ENCODE assay signal across 22 mouse cellular contexts in the genomic region with DNA sequence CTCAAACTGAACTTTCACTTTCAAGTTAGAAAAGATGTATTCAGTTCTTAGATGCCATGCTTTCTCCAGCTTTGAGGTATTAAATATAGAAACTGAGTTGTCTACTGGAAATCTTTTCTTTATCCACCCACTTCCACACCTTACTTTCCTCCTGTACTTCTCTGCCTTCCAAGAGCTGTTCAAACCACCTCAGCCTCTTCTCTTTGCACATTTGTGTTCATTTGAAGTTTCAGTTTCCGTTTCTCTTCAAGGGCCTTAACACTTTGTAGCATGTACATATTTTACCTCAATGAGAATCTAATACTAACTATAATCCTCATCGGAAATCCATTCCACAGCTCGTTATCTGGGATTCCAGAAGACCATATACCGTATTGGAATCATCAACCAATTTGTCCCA. TPM values are rescaled to one million over a fixed set of nuclear protein-coding genes. Genes with fewer than 3 reads are reported as not detected.
DNase-seq lines count a peak whose midpoint lies in the region; ATAC-seq and TF ChIP-seq lines count a peak whose summit lies in the region.
"Had no signal": no experiment of that assay in that cellular context is flagged by ENCODE, and none has a peak within 500 bp of the region (broad histone marks: within the 10 kb centered on the region; RNA-seq: fewer than 3 reads in every experiment).

No protein-coding gene starts in this region.

- H3K27ac ChIP-seq in CH12.LX (ENCODE audit: insufficient read depth, low read depth) = no peak overlapping the region
- H3K27ac ChIP-seq in liver, postnatal 0 days (ENCODE audit: low read depth) = no peak overlapping the region
- H3K27ac ChIP-seq: embryonic facial prominence, embryonic 15.5 days; forebrain, embryonic 10.5 days; forebrain, embryonic 15.5 days; heart, adult 2 months; heart, embryonic 15.5 days; hindbrain, embryonic 13.5 days had no signal

- DNase-seq in frontal cortex, adult 2 months (ENCODE audit: extremely low spot score in 1 of 2, low spot score in 1 of 2) = no peak
- DNase-seq in A20 (ENCODE audit: low read depth, low spot score) (peak; percentile 58), CH12.LX (ENCODE audit: extremely low read depth) (no peak)
- DNase-seq in liver, postnatal 0 days = no peak
- no peak for DNase-seq in kidney, adult 11 months
- DNase-seq: adrenal gland, postnatal 14 days; cerebellum, adult 2 months; cerebellum, postnatal 14 days; embryo, embryonic 11 days; gastrocnemius, postnatal 14 days; heart, adult 2 months; heart, postnatal 14 days had no signal

- TF ChIP-seq RAD21 in CH12.LX (IDR thresholded peaks at IDR 0.05; ENCODE audit: low read depth, low read length) = no peak

- no peak overlapping the region for H3K4me3 ChIP-seq in CH12.LX (replicated peaks in 1 of 3; ENCODE audit: low read depth in 2 of 3, low read length in 2 of 3, poor library complexity in 1 of 3)
- H3K4me3 ChIP-seq in liver, postnatal 0 days (ENCODE audit: low read depth, low read length) = no peak overlapping the region
- H3K4me3 ChIP-seq: embryonic facial prominence, embryonic 15.5 days; erythroblast, embryonic 14.5 days; forebrain, embryonic 10.5 days; forebrain, embryonic 15.5 days; heart, adult 2 months; heart, embryonic 15.5 days; hindbrain, embryonic 13.5 days had no signal

- peak overlapping the region; percentile 39; the same call in 1 of the 2 replicates for H3K9ac ChIP-seq in CH12.LX (ENCODE audit: insufficient read depth, low read depth)
- no peak overlapping the region for H3K9ac ChIP-seq in liver, postnatal 0 days (replicated peaks)
- H3K9ac ChIP-seq: embryonic facial prominence, embryonic 15.5 days; forebrain, embryonic 15.5 days; heart, embryonic 15.5 days; hindbrain, embryonic 13.5 days had no signal

- in situ Hi-C loops in CH12.LX (cut with MboI; ENCODE audit: low pct_ligation_motif_present, low pct_unique_long_range_greater_than_20kb, low sequenced_read_pairs) = no loop called here

- peaks cover 51% of the 10 kb centered on the region for H3K79me2 ChIP-seq in CH12.LX (replicated peaks; ENCODE audit: control insufficient read depth, extremely low read depth, insufficient read depth, poor library complexity, severe bottlenecking)

- H3K27me3 ChIP-seq in CH12.LX (replicated peaks) = no peaks in the 10 kb centered on the region
- no peaks in the 10 kb centered on the region for H3K27me3 ChIP-seq in liver, postnatal 0 days (ENCODE audit: insufficient read depth, low read length)
- H3K27me3 ChIP-seq: embryonic facial prominence, embryonic 15.5 days; forebrain, embryonic 15.5 days; heart, embryonic 15.5 days; hindbrain, embryonic 13.5 days had no signal

- H3K36me3 ChIP-seq in CH12.LX (replicated peaks in 1 of 2; ENCODE audit: control insufficient read depth in 1 of 2, insufficient read depth in 1 of 2, low read length in 1 of 2) = peaks cover 6 to 39% of the 10 kb centered on the region in 2 experiments
- H3K36me3 ChIP-seq in liver, postnatal 0 days (replicated peaks; ENCODE audit: insufficient read depth, low read length) = peaks cover 9% of the 10 kb centered on the region
- H3K36me3 ChIP-seq: embryonic facial prominence, embryonic 15.5 days had no signal

- H3K4me1 ChIP-seq in CH12.LX (ENCODE audit: control insufficient read depth in 1 of 2, insufficient read depth in 2 of 2) = peaks cover 0 to 31% of the 10 kb centered on the region in 2 experiments; a peak in 2 of 4 replicates
- no peaks in the 10 kb centered on the region for H3K4me1 ChIP-seq in liver, postnatal 0 days (ENCODE audit: insufficient read depth)
- H3K4me1 ChIP-seq: forebrain, embryonic 10.5 days; heart, embryonic 15.5 days had no signal

- TF ChIP-seq EP300 in CH12.LX (IDR thresholded peaks at IDR 0.05; ENCODE audit: low read length) = no peak
- no peak for TF ChIP-seq EP300 in liver, postnatal 0 days (IDR thresholded peaks at IDR 0.05; ENCODE audit: low read depth)

- no peaks in the 10 kb centered on the region for H3K9me3 ChIP-seq in CH12.LX (replicated peaks; ENCODE audit: low read length)
- no peaks in the 10 kb centered on the region for H3K9me3 ChIP-seq in liver, postnatal 0 days (ENCODE audit: low read length)
- H3K9me3 ChIP-seq: embryonic facial prominence, embryonic 15.5 days; forebrain, embryonic 10.5 days; forebrain, embryonic 15.5 days; heart, embryonic 15.5 days; hindbrain, embryonic 13.5 days had no signal

- TF ChIP-seq CTCF in CH12.LX (conservative IDR thresholded peaks at IDR 0.05 in 1 of 2, IDR thresholded peaks at IDR 0.05 in 1 of 2; ENCODE audit: low read depth in 2 of 2, low read length in 2 of 2) = no peak
- no peak for TF ChIP-seq CTCF in liver, postnatal 0 days (IDR thresholded peaks at IDR 0.05; ENCODE audit: low read depth)

- dilution Hi-C loops in CH12.LX (cut with MboI; ENCODE audit: extremely low pct_ligation_motif_present, extremely low pct_unique_long_range_greater_than_20kb, low sequenced_read_pairs) = no loop called here

- peak overlapping the region; percentile 61; the same call in 1 of the 2 replicates for H3K4me2 ChIP-seq in CH12.LX (ENCODE audit: insufficient read depth, low read depth, poor library complexity, severe bottlenecking)
- no peak overlapping the region for H3K4me2 ChIP-seq in liver, postnatal 0 days (ENCODE audit: low read depth, low read length)
- H3K4me2 ChIP-seq: embryonic facial prominence, embryonic 15.5 days; forebrain, embryonic 15.5 days; heart, embryonic 11.5 days; heart, embryonic 15.5 days; hindbrain, embryonic 13.5 days had no signal

- 89% methylated on average over 4 of the region's 4 CpGs for WGBS in liver, postnatal 0 days (ENCODE audit: insufficient replicate concordance)

- no peak for TF ChIP-seq POLR2A in CH12.LX (IDR thresholded peaks at IDR 0.05; ENCODE audit: low read depth, low read length)

- ATAC-seq in frontal cortex, adult (ENCODE audit: low TSS enrichment) = peak; percentile 78
- ATAC-seq in inflammation-experienced regulatory T-cells, adult 6 months = peak; percentile 77
- no peak for ATAC-seq in liver, postnatal 0 days
- ATAC-seq in megakaryocyte, adult 5-6 weeks (ENCODE audit: poor library complexity, severe bottlenecking) = no peak
- ATAC-seq: forebrain, embryonic 15.5 days had no signal

TF ChIP-seq in CH12.LX, 34 proteins besides CTCF, POLR2A, EP300 and RAD21:
- TF ChIP-seq RCOR1 (conservative IDR thresholded peaks at IDR 0.05; ENCODE audit: low read depth, low read length) (no peak), IRF4 (IDR thresholded peaks at IDR 0.05; ENCODE audit: low read depth, low read length) (peak; percentile 68; the same call in 1 of the 2 replicates), MYC (IDR thresholded peaks at IDR 0.05; ENCODE audit: low read depth, low read length) (0 out of 2 replicates have a peak, but pooled peaks have one; percentile 20)

RNA-seq across cellular contexts. Expression of gene Phip, which starts 11.3 kb away (rescaled TPM):
- 18.3 and 18.9 TPM in 2 replicates for polyA plus RNA-seq in frontal cortex, adult 2 months (2012; rRNA removed)
- total RNA-seq in CH12.LX (2012; rRNA removed) = 28.8 and 32.7 TPM in 2 replicates
- total RNA-seq in CH12.LX (2014; rRNA removed) = 29.8 and 36.9 TPM in 2 replicates
- 24.1 and 24.3 TPM in 2 replicates for polyA plus RNA-seq in CH12.LX (2012; ENCODE audit: insufficient read length, low read depth)
- polyA plus RNA-seq in inflammation-experienced regulatory T-cells, adult 6 months (2017; shearing (Covaris generic)) = 100 to 1,000 TPM in 2 of 3 experiments, 10 to 100 TPM in 1; 64.1 to 112 (median 102) TPM
- polyA plus RNA-seq in liver, postnatal 0 days (2015; fragmentation: Nextera tagmentation; extraction: Ambion mirVana) = 15.1 and 15.4 TPM in 2 replicates
- total RNA-seq in megakaryocyte, adult 5-6 weeks (2015) = 79.6 and 80.0 TPM in 2 replicates
- total RNA-seq in megakaryocyte, adult 5-6 weeks (2017) = 89.6 and 119 TPM in 2 replicates

Comparison
In these comparisons a context has a peak if more than half of its experiments do, and no peak if none do; other contexts are left out.
1. ATAC-seq: peak in frontal cortex, adult (single experiment) and inflammation-experienced regulatory T-cells, adult 6 months (single experiment); none in liver, postnatal 0 days (single experiment) and megakaryocyte, adult 5-6 weeks (single experiment).